Mouse (Mus musculus) ES-Bruce4 (cell line): ENCODE data around the gene Aplp2.

Source experiments
- CTCF ChIP-seq: IDR thresholded peaks from one replicate; pipeline ENCODE4 v1.8.1; 2011; ENCODE audit warnings: low read depth, low read length
- EP300 ChIP-seq: IDR thresholded peaks from 2 replicates; pipeline ENCODE4 v1.6.1; 2011; ENCODE audit warnings: low read depth, low read length; ENCODE audit not compliant: insufficient read depth
- POLR2A ChIP-seq: IDR thresholded peaks from one replicate; pipeline ENCODE4 v1.8.1; 2011; ENCODE audit warnings: low read length; ENCODE audit not compliant: insufficient read depth

- 0 out of 2 replicates have a peak, but pooled peaks have one; percentile 28 for TF ChIP-seq EP300
- no peak for TF ChIP-seq CTCF
- TF ChIP-seq POLR2A, result no peak
Observed at GRCm38 (mm10) chr9:31252182-31252799, 40.7 kb upstream of the Aplp2 start.
